Mouse (Mus musculus): ENCODE measurements around the gene Abcg4. TPM values are rescaled to one million over a fixed set of nuclear protein-coding genes. Genes with fewer than 3 reads are reported as not detected.
"Not testable (repeated sequence)": the region's sequence is repeated elsewhere in the genome, so short reads cannot be mapped to it uniquely, and the experiment has no call there.

The Abcg4 gene
- polyA plus RNA-seq, 1 experiment from 2014 or later: 1.0 TPM

GRCm38 (mm10) chr9:44309756-44310155 is 21.3 kb upstream of the Abcg4 start:
- Histone ChIP-seq H3K9me3 (replicated peaks; ENCODE audit: low read length) (no peaks in the 10 kb centered on the region), H3K4me2 (ENCODE audit: low read length) (no peak overlapping the region), H3K36me3 (ENCODE audit: insufficient read depth, low read length) (peaks cover 22% of the 10 kb centered on the region), H3K27me3 (ENCODE audit: insufficient read depth, low read length) (no peaks in the 10 kb centered on the region), H3K4me1 (replicated peaks; ENCODE audit: insufficient read depth, low read length) (0 out of 2 replicates have a peak, but pooled peaks cover 5% of the 10 kb centered on the region), H3K27ac (no peak overlapping the region), H3K4me3 (replicated peaks; ENCODE audit: low read depth, low read length) (no peak overlapping the region), H3K9ac (ENCODE audit: low read depth, low read length) (no peak overlapping the region)
- TF ChIP-seq CTCF (IDR thresholded peaks at IDR 0.05; ENCODE audit: low read depth): no peak
- no peak for ATAC-seq (replicated peaks; ENCODE audit: low FRiP score, low read depth)
- WGBS: 55% methylated on average over 3 of the region's 3 CpGs
- DNase-seq (ENCODE audit: low spot score): no peak

GRCm38 (mm10) chr9:44307248-44307647 is 18.8 kb upstream of the Abcg4 start:
- ATAC-seq (replicated peaks; ENCODE audit: low FRiP score, low read depth) (no peak), DNase-seq (ENCODE audit: low spot score) (no peak)
- H3K4me2 ChIP-seq (ENCODE audit: low read length): no peak overlapping the region
- no peak overlapping the region for H3K27ac ChIP-seq
- no peak overlapping the region for H3K4me3 ChIP-seq (replicated peaks; ENCODE audit: low read depth, low read length)
- H3K27me3 ChIP-seq (ENCODE audit: insufficient read depth, low read length): no peaks in the 10 kb centered on the region
- H3K36me3 ChIP-seq (ENCODE audit: insufficient read depth, low read length): 0 out of 2 replicates have a peak, but pooled peaks cover 7% of the 10 kb centered on the region
- TF ChIP-seq CTCF (IDR thresholded peaks at IDR 0.05; ENCODE audit: low read depth): no peak
- no peak overlapping the region for H3K9ac ChIP-seq (ENCODE audit: low read depth, low read length)
- no peaks in the 10 kb centered on the region for H3K9me3 ChIP-seq (replicated peaks; ENCODE audit: low read length)
- H3K4me1 ChIP-seq (replicated peaks; ENCODE audit: insufficient read depth, low read length): 0 out of 2 replicates have a peak, but pooled peaks cover 12% of the 10 kb centered on the region
- WGBS: 55% methylated on average over 2 of the region's 2 CpGs

- H3K4me1 ChIP-seq (replicated peaks; ENCODE audit: insufficient read depth, low read length): 0 out of 2 replicates have a peak, but pooled peaks cover 12% of the 10 kb centered on the region
- 86% methylated on average over 6 of the region's 6 CpGs for WGBS
- H3K4me2 ChIP-seq (ENCODE audit: low read length): no peak overlapping the region
- 0 out of 2 replicates have a peak, but pooled peaks cover 14% of the 10 kb centered on the region for H3K36me3 ChIP-seq (ENCODE audit: insufficient read depth, low read length)
- no peak overlapping the region for H3K27ac ChIP-seq
- H3K9ac ChIP-seq (ENCODE audit: low read depth, low read length): no peak overlapping the region
- no peak for TF ChIP-seq CTCF (IDR thresholded peaks at IDR 0.05; ENCODE audit: low read depth)
- H3K4me3 ChIP-seq (replicated peaks; ENCODE audit: low read depth, low read length): no peak overlapping the region
- H3K27me3 ChIP-seq (ENCODE audit: insufficient read depth, low read length): no peaks in the 10 kb centered on the region
- no peak for DNase-seq (ENCODE audit: low spot score)
- ATAC-seq (replicated peaks; ENCODE audit: low FRiP score, low read depth): no peak
- H3K9me3 ChIP-seq (replicated peaks; ENCODE audit: low read length): no peaks in the 10 kb centered on the region
Observed at GRCm38 (mm10) chr9:44306532-44306931, 18.1 kb upstream of the Abcg4 start.

GRCm38 (mm10) chr9:44305466-44306079 is 17.2 kb upstream of the Abcg4 start, which contains the start of gene Hinfp:
TSS of gene Hinfp (minus strand) at chr9:44305671.
- TF ChIP-seq CTCF (IDR thresholded peaks at IDR 0.05; ENCODE audit: low read depth): no peak
- no peaks in the 10 kb centered on the region for H3K9me3 ChIP-seq (replicated peaks; ENCODE audit: low read length)
- H3K4me1 ChIP-seq (replicated peaks; ENCODE audit: insufficient read depth, low read length): 0 out of 2 replicates have a peak, but pooled peaks cover 10% of the 10 kb centered on the region
- peak; percentile 100 for DNase-seq (ENCODE audit: low spot score)
- H3K36me3 ChIP-seq (ENCODE audit: insufficient read depth, low read length): peaks cover 21% of the 10 kb centered on the region; the same call in 1 of the 2 replicates
- no peaks in the 10 kb centered on the region for H3K27me3 ChIP-seq (ENCODE audit: insufficient read depth, low read length)
- peak within 1 kb of the TSS; percentile 75 for H3K4me2 ChIP-seq (ENCODE audit: low read length)
- under 1% methylated on average over 54 of the region's 54 CpGs for WGBS
- H3K4me3 ChIP-seq (replicated peaks; ENCODE audit: low read depth, low read length): peak within 1 kb of the TSS; percentile 82
- peak within 1 kb of the TSS; percentile 75 for H3K27ac ChIP-seq
- ATAC-seq (replicated peaks; ENCODE audit: low FRiP score, low read depth): peak; percentile 98
- H3K9ac ChIP-seq (ENCODE audit: low read depth, low read length): peak within 1 kb of the TSS; percentile 88

GRCm38 (mm10) chr9:44300001-44300400 is 11.6 kb upstream of the Abcg4 start:
- not testable (repeated sequence) for H3K27me3 ChIP-seq (ENCODE audit: insufficient read depth, low read length); H3K27ac ChIP-seq; H3K4me1 ChIP-seq (replicated peaks; ENCODE audit: insufficient read depth, low read length); H3K4me3 ChIP-seq (replicated peaks; ENCODE audit: low read depth, low read length); H3K4me2 ChIP-seq (ENCODE audit: low read length); DNase-seq (ENCODE audit: low spot score); H3K9me3 ChIP-seq (replicated peaks; ENCODE audit: low read length); H3K9ac ChIP-seq (ENCODE audit: low read depth, low read length); ATAC-seq (replicated peaks; ENCODE audit: low FRiP score, low read depth)
- H3K36me3 ChIP-seq (ENCODE audit: insufficient read depth, low read length): peaks cover 62% of the 10 kb centered on the region
- WGBS: 97% methylated on average over 3 of the region's 3 CpGs

GRCm38 (mm10) chr9:44292490-44292889 is 4.1 kb upstream of the Abcg4 start:
- Histone ChIP-seq H3K9me3 (replicated peaks; ENCODE audit: low read length) (no peaks in the 10 kb centered on the region), H3K9ac (ENCODE audit: low read depth, low read length) (no peak overlapping the region), H3K27ac (no peak overlapping the region), H3K36me3 (ENCODE audit: insufficient read depth, low read length) (peaks cover 24% of the 10 kb centered on the region), H3K4me2 (ENCODE audit: low read length) (no peak overlapping the region), H3K4me1 (replicated peaks; ENCODE audit: insufficient read depth, low read length) (peaks cover 4% of the 10 kb centered on the region; the same call in 1 of the 2 replicates), H3K4me3 (replicated peaks; ENCODE audit: low read depth, low read length) (no peak overlapping the region), H3K27me3 (ENCODE audit: insufficient read depth, low read length) (no peaks in the 10 kb centered on the region)
- peak; percentile 63 for DNase-seq (ENCODE audit: low spot score)
- WGBS: 70% methylated on average over 3 of the region's 3 CpGs
- TF ChIP-seq CTCF (IDR thresholded peaks at IDR 0.05; ENCODE audit: low read depth): peak; percentile 80
- ATAC-seq (replicated peaks; ENCODE audit: low FRiP score, low read depth): no peak
